Mouse (Mus musculus) lung, adult 2 months (tissue): ENCODE measurements at regions not wholly inside any gene's neighbourhood (a gene's known extent, or its start where the extent isn't known, plus 50 kb on each side); places are given as distances from the start of the nearest gene placed in this dataset.

ENCODE experiments used
- CTCF ChIP-seq: fragments of 200-500 bp; IDR thresholded peaks from 2 replicates; pipeline ENCODE4 v1.5.1; 2011; ENCODE audit warnings: mild to moderate bottlenecking, low read length, control low read depth; ENCODE audit not compliant: insufficient read depth
- POLR2A ChIP-seq: fragments of 200-500 bp; IDR thresholded peaks from 2 replicates; pipeline ENCODE4 v1.6.1; 2011; ENCODE audit warnings: low read depth, mild to moderate bottlenecking, control low read depth, low read length, borderline replicate concordance; ENCODE audit errors: extremely low read depth

- TF ChIP-seq CTCF = no peak
- no peak for TF ChIP-seq POLR2A
Measured at GRCm38 (mm10) chr17:9258646-9259170, 163.2 kb upstream of the Gm17728 start.
